ENCODE assay signal across 8 mouse cellular contexts in genomic region chr2:138256411-138256810, GRCm38 (mm10). TPM values are rescaled to one million over a fixed set of nuclear protein-coding genes. Genes with fewer than 3 reads are reported as not detected.
DNase-seq lines count a peak whose midpoint lies in the region; ATAC-seq and TF ChIP-seq lines count a peak whose summit lies in the region.

Gene Btbd3, plus strand, starts transcription at chr2:138256565.

- no peak for TF ChIP-seq CTCF in Patski (IDR thresholded peaks at IDR 0.05)

- H3K4me1 ChIP-seq in hindbrain, embryonic 12.5 days = peaks cover 21% of the 10 kb centered on the region

- no peaks in the 10 kb centered on the region for H3K36me3 ChIP-seq in hindbrain, embryonic 12.5 days

- CTCF ChIA-PET in Patski (lab: Charles Lee) = interaction anchor here (1.3 to 1.5 kb wide), 3 partner anchors 9 to 19 kb away, joined by 3 to 5 read pairs (median 5); no protein-coding TSS in a partner anchor

- H3K9ac ChIP-seq in hindbrain, embryonic 12.5 days = peak within 1 kb of the TSS; percentile 88

- peak within 1 kb of the TSS; percentile 94 for H3K4me3 ChIP-seq in hindbrain, embryonic 12.5 days

- H3K9me3 ChIP-seq in hindbrain, embryonic 12.5 days (replicated peaks) = no peaks in the 10 kb centered on the region

- WGBS in hindbrain, embryonic 12.5 days = 0% methylated on average over 39 of the region's 39 CpGs

- in situ Hi-C loops in Patski (cut with MboI; ENCODE audit: low pct_unique_long_range_greater_than_20kb) = no loop called here

- peak within 1 kb of the TSS; percentile 93 for H3K27ac ChIP-seq in hindbrain, embryonic 12.5 days

- POLR2A ChIA-PET in Patski (lab: Charles Lee) = no interaction called here

- DNase-seq in Patski (ENCODE audit: low read depth, low spot score) = peak; percentile 48
- DNase-seq in cerebellum, postnatal 10 days = peak; percentile 95 to 97
- peak; percentile 78 to 87 for DNase-seq in frontal cortex, postnatal 25 days (ENCODE audit: low spot score in 2 of 2)
- peak; percentile 80 to 88 for DNase-seq in layer of hippocampus, postnatal 25 days (ENCODE audit: extremely low spot score in 1 of 2, low spot score in 1 of 2)
- DNase-seq in lung, postnatal 10 days = peak; percentile 97
- DNase-seq in retina, embryonic 14.5 days (ENCODE audit: low spot score) = peak; percentile 94
- DNase-seq in urinary bladder, adult 18-20 months (ENCODE audit: low spot score in 2 of 2) = peak; percentile 90 to 93

- ATAC-seq in Patski = peak; percentile 96
- ATAC-seq in hindbrain, embryonic 12.5 days (ENCODE audit: low FRiP score) = peak; percentile 99

- H3K4me2 ChIP-seq in hindbrain, embryonic 12.5 days (replicated peaks) = peak within 1 kb of the TSS; percentile 73

- peaks cover 20% of the 10 kb centered on the region for H3K27me3 ChIP-seq in Patski
- no peaks in the 10 kb centered on the region for H3K27me3 ChIP-seq in hindbrain, embryonic 12.5 days

RNA-seq across cellular contexts. Expression of gene Btbd3, which starts in this region (rescaled TPM):
- 12.2 TPM for polyA plus RNA-seq in Patski (2021)
- polyA plus RNA-seq in hindbrain, embryonic 12.5 days (2016; fragmentation: Nextera tagmentation; extraction: Ambion mirVana) = 20.8 and 21.1 TPM in 2 replicates
- total RNA-seq in layer of hippocampus, postnatal 25 days (2021) = 100 to 1,000 TPM; 184 to 211 TPM

Comparison
In these comparisons a context has a peak if more than half of its experiments do, and no peak if none do; other contexts are left out.
1. Peak in every context shown above with its lines: DNase-seq, ATAC-seq, H3K4me3 ChIP-seq and H3K27ac ChIP-seq.